Mouse (Mus musculus) heart, postnatal 36 days (tissue): ENCODE results near the gene Ogfod2. TPM values are rescaled to one million over a fixed set of nuclear protein-coding genes. Genes with fewer than 3 reads are reported as not detected.
A peak's percentile ranks its signal among the peaks of the same experiment; 100 is the strongest.

ENCODE experiments used
- DNase-seq, 2 experiments: peaks; one replicate each; pipeline ENCODE4 v3.0.0; 2021 to 2022
- intact Hi-C: fragments of 180-260 bp; cut with DNase I; formaldehyde crosslinking; loops from one replicate; pipeline ENCODE4 v1.15.1; 2025
- total RNA-seq, 2 experiments: library from RNA; stranded (reverse); gene quantifications; 2 replicates each; pipeline ENCODE4 v1.2.3; 2021

Ogfod2 gene
- total RNA-seq, 2 experiments from 2014 or later = 14.4 to 16.2 TPM

DNA sequence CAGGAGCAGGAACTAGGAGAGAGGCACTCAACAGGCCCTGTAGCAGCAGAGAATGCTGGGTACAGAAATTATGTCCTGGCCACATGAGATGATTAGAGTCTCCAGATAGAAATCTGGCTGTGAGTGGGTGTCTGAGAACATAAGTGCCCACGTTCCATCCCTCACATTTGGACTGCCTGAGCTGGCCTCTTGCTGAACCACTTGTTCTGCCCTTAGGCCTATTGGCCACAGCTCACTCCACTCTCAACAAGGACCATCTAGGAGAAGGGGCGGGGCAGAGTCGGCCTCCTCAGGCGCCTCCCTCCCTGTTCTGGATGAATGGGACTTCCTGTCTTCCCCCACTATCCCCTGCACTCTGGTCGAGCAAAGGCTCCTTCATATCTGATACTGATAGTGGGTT lies 36.9 kb downstream of the Ogfod2 start:
- no peak for DNase-seq
- intact Hi-C loops = no loop called here

DNA sequence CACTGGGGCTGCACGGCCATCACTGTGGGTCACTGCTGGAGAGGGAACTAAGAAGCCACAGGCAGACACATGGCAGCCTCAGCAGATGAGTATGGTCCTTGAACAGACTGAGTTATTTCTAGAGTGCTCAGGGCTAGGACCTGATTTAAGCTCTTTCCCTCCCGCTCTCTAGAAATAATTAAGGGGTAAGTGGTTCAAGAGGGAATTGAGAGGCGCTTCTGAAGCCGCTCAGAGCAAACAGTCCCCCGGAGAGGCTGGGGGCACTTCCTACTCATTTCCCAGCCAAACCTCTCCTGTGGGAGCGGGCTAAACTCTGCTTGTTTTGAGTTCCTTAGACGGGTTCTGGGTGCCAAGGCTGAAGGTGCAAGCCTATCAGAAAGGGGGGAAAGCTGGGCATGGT lies 38.8 kb downstream of the Ogfod2 start:
- no peak for DNase-seq

DNA sequence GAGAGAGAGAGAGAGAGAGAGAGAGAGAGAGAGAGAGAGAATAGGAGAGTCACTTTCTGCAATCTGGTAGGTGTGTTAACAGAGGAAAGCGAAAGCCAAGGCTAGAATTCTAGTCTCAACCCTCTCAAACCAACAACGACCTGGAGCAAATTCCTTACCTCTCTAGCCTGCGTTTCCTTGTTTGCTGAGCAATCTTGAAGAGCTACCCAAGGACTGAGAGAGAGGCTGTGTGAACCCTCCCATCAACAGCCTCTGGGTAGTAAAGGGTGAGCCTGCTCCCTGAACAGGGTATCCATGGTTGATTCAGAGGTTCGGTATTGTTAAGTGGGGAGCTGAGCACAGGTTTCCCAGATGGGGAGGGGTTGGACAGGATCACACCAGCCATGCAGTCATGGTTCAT lies 40.6 kb downstream of the Ogfod2 start:
- DNase-seq = no peak
- intact Hi-C loops = no loop called here

More for the DNA sequence above, 38.8 kb downstream of the Ogfod2 start:
- intact Hi-C loops = no loop called here

DNA sequence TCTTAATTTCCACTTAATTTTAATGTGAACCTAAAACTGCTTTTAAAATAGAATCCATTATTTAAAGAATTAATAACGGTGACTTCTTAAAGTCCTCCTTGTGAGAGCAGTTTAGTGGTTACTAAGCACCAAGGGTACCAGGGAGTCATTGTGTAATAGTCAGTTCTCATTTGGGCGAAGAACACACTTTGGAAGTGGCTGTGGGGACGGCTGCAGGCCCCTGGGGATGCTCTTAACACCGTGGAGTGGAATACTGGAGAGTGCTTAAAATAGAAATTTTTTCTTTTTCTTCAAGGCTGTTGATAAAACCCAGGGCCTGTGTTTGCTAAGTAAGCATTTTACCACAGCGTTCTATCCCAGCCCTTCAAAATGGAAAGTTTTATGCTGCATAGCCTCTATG lies 43.8 kb downstream of the Ogfod2 start:
- DNase-seq = no peak
- intact Hi-C loops = no loop called here

DNA sequence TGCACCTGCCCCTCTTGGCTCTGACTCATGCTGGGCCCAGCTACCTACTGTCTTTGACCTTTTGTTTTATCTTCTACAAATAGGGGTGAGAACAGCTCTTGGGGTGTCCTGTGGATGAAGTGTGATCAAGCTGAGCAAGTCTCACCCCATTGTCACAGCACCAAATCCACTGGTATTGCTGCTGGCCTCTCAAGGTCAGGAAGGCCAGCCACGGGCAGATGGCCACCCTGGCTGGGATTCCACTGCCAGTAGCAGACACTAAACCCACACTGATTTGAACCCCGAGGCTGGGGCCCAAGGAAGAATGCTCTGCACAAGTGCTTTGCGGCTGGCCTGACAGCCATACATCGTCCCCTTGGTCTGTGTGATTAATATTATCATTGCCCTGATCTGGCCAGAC lies 46.2 kb downstream of the Ogfod2 start:
- DNase-seq = no peak
- intact Hi-C loops = no loop called here

DNA sequence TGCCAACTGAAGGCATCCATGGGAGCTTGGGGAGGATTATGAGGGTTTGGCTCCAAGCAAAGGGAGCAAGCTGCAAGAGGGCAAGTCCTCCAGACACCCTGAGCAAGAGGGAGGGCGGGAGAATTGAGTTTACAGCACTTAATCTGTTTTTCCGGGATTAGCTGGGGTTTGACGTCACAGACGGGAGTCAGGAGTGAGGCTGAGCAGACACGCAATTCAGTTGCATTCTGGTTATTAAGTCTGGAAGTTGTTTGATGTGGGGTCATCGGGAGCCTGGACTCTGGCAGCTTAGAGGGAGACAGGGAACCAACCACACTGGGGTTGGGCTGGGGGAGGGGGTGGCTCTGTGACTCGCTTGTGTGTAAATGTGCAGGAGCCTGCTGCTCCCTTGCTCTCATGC lies 47.4 kb downstream of the Ogfod2 start:
- DNase-seq = no peak
- intact Hi-C loops = no loop called here

DNA sequence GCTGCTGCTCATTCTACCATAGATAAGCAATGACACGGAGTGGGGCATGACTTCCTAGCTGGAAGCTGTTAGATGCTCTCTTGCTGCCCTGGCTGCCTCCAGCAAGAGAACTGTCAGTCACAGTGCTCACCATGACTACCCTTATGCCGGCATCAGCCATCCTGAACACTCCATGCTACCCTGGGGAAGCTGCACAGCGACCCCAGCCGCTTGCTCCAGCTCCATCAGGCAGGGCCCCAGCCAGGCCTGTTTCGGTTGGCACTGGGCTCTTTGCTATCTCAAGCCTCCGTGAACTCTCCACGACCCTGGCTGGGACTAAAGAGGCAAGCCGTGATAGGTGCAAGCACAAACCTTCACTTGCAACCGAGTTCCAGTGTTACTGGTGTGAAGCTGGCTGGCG lies 49.7 kb downstream of the Ogfod2 start:
- intact Hi-C loops = loop anchor here (1.0 to 2.0 kb wide), 4 partner anchors 55 to 122 kb away; partner anchors contain the start of gene Pitpnm2
- DNase-seq = no peak

DNA sequence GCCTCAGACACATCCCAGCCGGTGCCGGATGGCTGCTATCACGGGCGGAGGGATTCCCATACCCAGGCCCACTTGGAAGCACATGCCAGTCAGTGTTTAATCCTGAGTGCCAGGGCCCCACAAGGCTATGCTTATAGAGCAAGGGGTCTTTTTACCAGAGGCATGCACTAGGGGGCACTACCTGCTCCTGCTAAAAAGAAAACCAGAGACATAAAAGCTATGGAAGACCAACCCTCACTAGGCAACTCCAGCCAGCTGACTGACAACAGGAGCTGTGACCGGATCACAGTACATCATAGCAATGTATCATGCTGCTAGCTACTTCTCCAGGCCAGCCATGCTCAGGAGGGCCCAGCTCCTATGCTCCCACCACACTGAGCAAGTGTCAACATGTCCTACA lies 50.5 kb downstream of the Ogfod2 start:
- intact Hi-C loops = loop anchor here (1.0 to 2.0 kb wide), 4 partner anchors 54 to 122 kb away; partner anchors contain the start of gene Pitpnm2
- peak; percentile 75 to 79 for DNase-seq

DNA sequence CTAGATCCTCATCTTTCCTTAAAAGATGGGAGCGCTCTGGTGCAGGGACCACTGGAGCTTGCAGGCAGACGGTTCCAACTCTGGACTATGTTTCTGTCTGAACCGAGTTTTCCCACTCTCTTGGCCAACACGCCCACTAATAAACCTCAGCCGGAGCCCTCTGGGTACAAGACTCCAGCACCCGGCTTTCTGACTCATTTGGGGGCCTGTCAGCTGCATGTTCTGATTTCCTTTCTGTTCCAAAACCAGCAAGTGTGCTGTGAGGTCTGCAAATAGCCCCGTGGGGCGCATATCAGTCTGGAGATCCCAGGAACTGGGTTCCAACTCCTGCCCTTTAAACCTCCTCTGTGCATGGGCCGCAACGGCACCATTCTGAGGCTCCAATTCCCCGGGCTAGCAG lies 51.3 kb downstream of the Ogfod2 start:
- no peak for DNase-seq
- intact Hi-C loops = loop anchor here (2.0 kb wide), 3 partner anchors 53 to 95 kb away; partner anchors contain the start of gene Pitpnm2

Other genes with a start within 250 kb of the Ogfod2 start
- gene Hcar2, start 246.8 kb upstream of the Ogfod2 start, total RNA-seq = under 1 TPM in 1 of 2 experiments, not detected in 1; 0.31 TPM
- under 1 TPM; 0.54 to 0.69 TPM for gene Hcar1, start 232.3 kb upstream of the Ogfod2 start, total RNA-seq
- gene Denr, start 205.1 kb upstream of the Ogfod2 start, total RNA-seq = 10 to 100 TPM; 49.6 to 51.2 TPM
- gene Gm43518, start 184.9 kb upstream of the Ogfod2 start, total RNA-seq = not detected
- 1 to 10 TPM; 2.6 to 3.7 TPM for gene Ccdc62, start 181.6 kb upstream of the Ogfod2 start, total RNA-seq
- gene Hip1r, start 138.7 kb upstream of the Ogfod2 start, total RNA-seq = 10 to 100 TPM in 1 of 2 experiments, 1 to 10 TPM in 1; 8.6 to 17.0 TPM
- gene Vps37b, start 80.0 kb upstream of the Ogfod2 start, total RNA-seq = 10 to 100 TPM; 19.6 to 25.0 TPM
- 1 to 10 TPM; 7.6 to 8.3 TPM for gene Abcb9, start 16.5 kb upstream of the Ogfod2 start, total RNA-seq
- gene Arl6ip4, start 3.8 kb downstream of the Ogfod2 start, total RNA-seq = 10 to 100 TPM; 36.5 to 39.0 TPM
- gene Pitpnm2, start 137.5 kb downstream of the Ogfod2 start, total RNA-seq = 10 to 100 TPM; 43.9 to 45.5 TPM
- 1 to 10 TPM; 5.4 to 5.8 TPM for gene Mphosph9, start 215.7 kb downstream of the Ogfod2 start, total RNA-seq
- gene 2810006K23Rik, start 215.8 kb downstream of the Ogfod2 start, total RNA-seq = 10 to 100 TPM; 12.1 to 13.1 TPM